In the genomic region with DNA sequence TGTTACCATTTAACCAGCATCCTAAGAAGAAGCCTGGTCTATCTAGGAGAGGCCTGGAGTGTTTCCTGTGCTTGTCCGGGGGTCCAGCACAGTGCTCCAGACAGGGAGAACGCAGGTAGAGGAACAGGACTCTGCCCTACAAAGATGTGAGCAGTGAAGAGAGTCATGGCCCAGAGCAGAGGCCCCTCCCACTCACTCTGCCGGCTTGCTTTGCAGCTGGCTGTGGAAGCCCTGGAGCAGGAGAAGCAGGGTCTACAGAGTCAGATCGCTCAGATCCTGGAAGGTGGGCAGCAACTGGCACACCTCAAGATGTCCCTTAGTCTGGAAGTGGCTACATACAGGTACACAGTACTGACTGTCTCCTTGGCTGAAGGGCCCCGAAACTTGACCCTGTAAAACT, we compare ENCODE assay signal across 9 mouse cellular contexts. TPM values are rescaled to one million over a fixed set of nuclear protein-coding genes. Genes with fewer than 3 reads are reported as not detected.
DNase-seq lines count a peak whose midpoint lies in the region; ATAC-seq and TF ChIP-seq lines count a peak whose summit lies in the region.
"Had no signal": no experiment of that assay in that cellular context is flagged by ENCODE, and none has a peak within 500 bp of the region (broad histone marks: within the 10 kb centered on the region; RNA-seq: fewer than 3 reads in every experiment).

No protein-coding gene starts in this region.

- H3K4me2 ChIP-seq in heart, postnatal 0 days (ENCODE audit: low read depth, low read length) = peak overlapping the region; percentile 73
- peak overlapping the region; percentile 95 for H3K4me2 ChIP-seq in embryonic facial prominence, embryonic 14.5 days (ENCODE audit: low read depth, low read length)
- H3K4me2 ChIP-seq in intestine, embryonic 16.5 days (ENCODE audit: low read depth, low read length) = peak overlapping the region; percentile 93

- no peak for ATAC-seq in heart, postnatal 0 days (ENCODE audit: insufficient read depth, low read depth)
- ATAC-seq in embryonic facial prominence, embryonic 14.5 days (ENCODE audit: low read depth) = peak; percentile 13; the same call in 1 of the 2 replicates
- ATAC-seq in intestine, embryonic 16.5 days = no peak

- TF ChIP-seq CTCF in heart, postnatal 0 days (IDR thresholded peaks at IDR 0.05; ENCODE audit: low read depth) = no peak

- no peaks in the 10 kb centered on the region for H3K36me3 ChIP-seq in heart, postnatal 0 days (replicated peaks; ENCODE audit: control insufficient read depth, insufficient read depth, low read length)
- 0 out of 2 replicates have a peak, but pooled peaks cover 10% of the 10 kb centered on the region for H3K36me3 ChIP-seq in embryonic facial prominence, embryonic 14.5 days (ENCODE audit: control insufficient read depth, insufficient read depth, low read length)
- no peaks in the 10 kb centered on the region for H3K36me3 ChIP-seq in intestine, embryonic 16.5 days (ENCODE audit: control insufficient read depth, insufficient read depth, low read length)
- H3K36me3 ChIP-seq: G1E had no signal

- DNase-seq in heart, postnatal 0 days (ENCODE audit: low spot score) = no peak
- no peak for DNase-seq in heart, adult 8-10 months (ENCODE audit: low spot score)
- no peak for DNase-seq in embryonic facial prominence, embryonic 14.5 days (ENCODE audit: low spot score)
- DNase-seq in neural tube, embryonic 10.5 days (ENCODE audit: extremely low spot score, low spot score) = peak; percentile 40
- no peak for DNase-seq in Muller cell, postnatal 12 days (ENCODE audit: inconsistent ontology term)
- DNase-seq in adrenal gland, adult 8-10 months = no peak
- DNase-seq in cerebellum, adult 11-12 months = no peak

- no peak for TF ChIP-seq EP300 in heart, postnatal 0 days (IDR thresholded peaks at IDR 0.05; ENCODE audit: low read depth)

- H3K27ac ChIP-seq in heart, postnatal 0 days (ENCODE audit: low read depth) = peak overlapping the region; percentile 6; the same call in 1 of the 2 replicates
- no peak overlapping the region for H3K27ac ChIP-seq in embryonic facial prominence, embryonic 14.5 days (replicated peaks; ENCODE audit: low read depth, low read length)
- peak overlapping the region; percentile 33; the same call in 1 of the 2 replicates for H3K27ac ChIP-seq in intestine, embryonic 16.5 days (ENCODE audit: low read length)

- WGBS in heart, postnatal 0 days = 45% methylated on average over 5 of the region's 5 CpGs
- WGBS in embryonic facial prominence, embryonic 14.5 days = 24% methylated on average over 5 of the region's 5 CpGs
- 24% methylated on average over 5 of the region's 5 CpGs for WGBS in intestine, embryonic 16.5 days

- no peaks in the 10 kb centered on the region for H3K9me3 ChIP-seq in heart, postnatal 0 days (replicated peaks; ENCODE audit: control insufficient read depth, low read length)
- no peaks in the 10 kb centered on the region for H3K9me3 ChIP-seq in embryonic facial prominence, embryonic 14.5 days (ENCODE audit: control insufficient read depth, low read length)
- H3K9me3 ChIP-seq in intestine, embryonic 16.5 days (ENCODE audit: control insufficient read depth, low read length) = no peaks in the 10 kb centered on the region

- H3K4me3 ChIP-seq in heart, postnatal 0 days (ENCODE audit: low read depth, low read length) = peak overlapping the region; percentile 59
- peak overlapping the region; percentile 54 for H3K4me3 ChIP-seq in embryonic facial prominence, embryonic 14.5 days (ENCODE audit: low read depth, low read length)
- H3K4me3 ChIP-seq in intestine, embryonic 16.5 days (ENCODE audit: low read length) = peak overlapping the region; percentile 64

- H3K9ac ChIP-seq in heart, postnatal 0 days (replicated peaks; ENCODE audit: low read depth, low read length) = peak overlapping the region; percentile 66; the same call in 1 of the 2 replicates
- peak overlapping the region; percentile 69 for H3K9ac ChIP-seq in embryonic facial prominence, embryonic 14.5 days (ENCODE audit: low read depth, low read length)
- H3K9ac ChIP-seq in intestine, embryonic 16.5 days (ENCODE audit: low read depth, low read length) = peak overlapping the region; percentile 82

- peaks cover 32% of the 10 kb centered on the region for H3K27me3 ChIP-seq in heart, postnatal 0 days (ENCODE audit: control insufficient read depth, insufficient read depth, low read length)
- peaks cover 8% of the 10 kb centered on the region for H3K27me3 ChIP-seq in embryonic facial prominence, embryonic 14.5 days (replicated peaks; ENCODE audit: control insufficient read depth, insufficient read depth, low read length)
- H3K27me3 ChIP-seq in intestine, embryonic 16.5 days (replicated peaks; ENCODE audit: control insufficient read depth, insufficient read depth, low read length) = 0 out of 2 replicates have a peak, but pooled peaks cover 4% of the 10 kb centered on the region

- H3K4me1 ChIP-seq in heart, postnatal 0 days (ENCODE audit: control insufficient read depth, insufficient read depth) = 0 out of 2 replicates have a peak, but pooled peaks cover 11% of the 10 kb centered on the region
- peaks cover 32% of the 10 kb centered on the region for H3K4me1 ChIP-seq in embryonic facial prominence, embryonic 14.5 days (ENCODE audit: control insufficient read depth, insufficient read depth, low read length)
- peaks cover 42% of the 10 kb centered on the region for H3K4me1 ChIP-seq in intestine, embryonic 16.5 days (ENCODE audit: control insufficient read depth, insufficient read depth, low read length)

RNA-seq across cellular contexts. Expression of gene Nes, which starts 1.9 kb away (rescaled TPM):
- 17.2 and 35.7 TPM in 2 replicates for total RNA-seq in heart, postnatal 0 days (2014; rRNA removed; ENCODE audit: low replicate concordance)
- polyA plus RNA-seq in heart, postnatal 0 days (2015; fragmentation: Nextera tagmentation; extraction: Ambion mirVana) = 9.1 and 9.9 TPM in 2 replicates
- 10 to 100 TPM; 10.1 to 25.1 (median 18.9) TPM for total RNA-seq in heart, adult 8-10 months (2022)
- 36.4 and 40.5 TPM in 2 replicates for polyA plus RNA-seq in embryonic facial prominence, embryonic 14.5 days (2014; fragmentation: Nextera tagmentation; extraction: Ambion mirVana)
- polyA plus RNA-seq in intestine, embryonic 16.5 days (2015; fragmentation: Nextera tagmentation; extraction: Ambion mirVana) = 9.4 and 10.3 TPM in 2 replicates
- 10 to 100 TPM in 1 of 4 experiments, 1 to 10 TPM in 3; 4.3 to 14.4 (median 6.8) TPM for total RNA-seq in adrenal gland, adult 8-10 months (2022)

RNA-seq across cellular contexts. Expression of gene Crabp2, which starts 24.3 kb away (rescaled TPM):
- total RNA-seq in heart, postnatal 0 days (2014; rRNA removed; ENCODE audit: low replicate concordance) = 0.53 TPM in 1 of 2 replicates, not detected in the other
- 0.37 and 0.62 TPM in 2 replicates for polyA plus RNA-seq in heart, postnatal 0 days (2015; fragmentation: Nextera tagmentation; extraction: Ambion mirVana)
- total RNA-seq in heart, adult 8-10 months (2022) = not detected
- 145 and 175 TPM in 2 replicates for polyA plus RNA-seq in embryonic facial prominence, embryonic 14.5 days (2014; fragmentation: Nextera tagmentation; extraction: Ambion mirVana)
- polyA plus RNA-seq in intestine, embryonic 16.5 days (2015; fragmentation: Nextera tagmentation; extraction: Ambion mirVana) = 3.8 TPM in 2 replicates
- total RNA-seq in adrenal gland, adult 8-10 months (2022) = 1 to 10 TPM in 1 of 4 experiments, under 1 TPM in 2, not detected in 1; 0.31 to 1.0 (median 0.35) TPM
- polyA plus RNA-seq: G1E had no signal

RNA-seq across cellular contexts. Expression of gene Bcan, which starts 27.3 kb away (rescaled TPM):
- total RNA-seq in heart, postnatal 0 days (2014; rRNA removed; ENCODE audit: low replicate concordance) = not detected in 2 replicates
- 0.04 TPM in 1 of 2 replicates, not detected in the other for polyA plus RNA-seq in heart, postnatal 0 days (2015; fragmentation: Nextera tagmentation; extraction: Ambion mirVana)
- under 1 TPM in 3 of 4 experiments, not detected in 1; 0.09 to 0.69 (median 0.27) TPM for total RNA-seq in heart, adult 8-10 months (2022)
- polyA plus RNA-seq in embryonic facial prominence, embryonic 14.5 days (2014; fragmentation: Nextera tagmentation; extraction: Ambion mirVana) = 0.63 and 1.1 TPM in 2 replicates
- polyA plus RNA-seq in intestine, embryonic 16.5 days (2015; fragmentation: Nextera tagmentation; extraction: Ambion mirVana) = 0.18 and 0.67 TPM in 2 replicates
- total RNA-seq in adrenal gland, adult 8-10 months (2022) = 100 to 1,000 TPM in 2 of 4 experiments, 10 to 100 TPM in 2; 83.1 to 117 (median 106) TPM
- total RNA-seq: G1E had no signal
- polyA plus RNA-seq: G1E had no signal

RNA-seq across cellular contexts. Expression of gene Rrnad1, which starts 42.3 kb away (rescaled TPM):
- total RNA-seq in heart, postnatal 0 days (2014; rRNA removed; ENCODE audit: low replicate concordance) = 14.5 and 56.8 TPM in 2 replicates
- polyA plus RNA-seq in heart, postnatal 0 days (2015; fragmentation: Nextera tagmentation; extraction: Ambion mirVana) = 7.9 and 8.0 TPM in 2 replicates
- 1 to 10 TPM; 4.6 to 6.7 (median 5.3) TPM for total RNA-seq in heart, adult 8-10 months (2022)
- 12.8 and 13.3 TPM in 2 replicates for polyA plus RNA-seq in embryonic facial prominence, embryonic 14.5 days (2014; fragmentation: Nextera tagmentation; extraction: Ambion mirVana)
- 14.2 and 14.3 TPM in 2 replicates for polyA plus RNA-seq in intestine, embryonic 16.5 days (2015; fragmentation: Nextera tagmentation; extraction: Ambion mirVana)
- total RNA-seq in adrenal gland, adult 8-10 months (2022) = 10 to 100 TPM; 18.6 to 27.6 (median 21.9) TPM

RNA-seq across cellular contexts. Expression of gene Isg20l2, which starts 42.7 kb away (rescaled TPM):
- 8.2 and 24.0 TPM in 2 replicates for total RNA-seq in heart, postnatal 0 days (2014; rRNA removed; ENCODE audit: low replicate concordance)
- 14.2 and 16.2 TPM in 2 replicates for polyA plus RNA-seq in heart, postnatal 0 days (2015; fragmentation: Nextera tagmentation; extraction: Ambion mirVana)
- 1 to 10 TPM; 9.0 to 9.8 (median 9.7) TPM for total RNA-seq in heart, adult 8-10 months (2022)
- 20.9 and 22.9 TPM in 2 replicates for polyA plus RNA-seq in embryonic facial prominence, embryonic 14.5 days (2014; fragmentation: Nextera tagmentation; extraction: Ambion mirVana)
- 37.2 and 39.8 TPM in 2 replicates for polyA plus RNA-seq in intestine, embryonic 16.5 days (2015; fragmentation: Nextera tagmentation; extraction: Ambion mirVana)
- total RNA-seq in adrenal gland, adult 8-10 months (2022) = 10 to 100 TPM; 17.9 to 20.0 (median 19.5) TPM

Comparison
In these comparisons a context has a peak if more than half of its experiments do, and no peak if none do; other contexts are left out.
1. RNA of gene Bcan, which starts 27.3 kb away (total RNA-seq): 83.1 to 117 TPM in adrenal gland, adult 8-10 months; 0.09 to 0.69 TPM in heart, adult 8-10 months and not detected in heart, postnatal 0 days; every median in the first group is over 10 times any median in the second.
2. Peak in every context shown above with its lines, with median percentiles within 50 percentile points of each other: H3K4me2 ChIP-seq, H3K4me3 ChIP-seq and H3K9ac ChIP-seq.